Mouse (Mus musculus): ENCODE results near the gene Pigs. TPM values are rescaled to one million over a fixed set of nuclear protein-coding genes. Genes with fewer than 3 reads are reported as not detected.

Pigs gene
- polyA plus RNA-seq, 1 experiment: 85.9 TPM

GRCm38 (mm10) chr11:78347070-78347754 lies 19.0 kb downstream of the Pigs start:
- Histone ChIP-seq H3K4me3 (ENCODE audit: insufficient read depth, low read length) (no peak overlapping the region), H3K27ac (ENCODE audit: insufficient read depth, low read depth, low read length) (peak overlapping the region; percentile 66), H3K4me1 (ENCODE audit: control insufficient read depth, insufficient read depth, low read length) (peaks cover 54% of the 10 kb centered on the region)
- TF ChIP-seq POLR2A (IDR thresholded peaks at IDR 0.05; ENCODE audit: borderline replicate concordance, low read depth, low read length) (no peak), CTCF (IDR thresholded peaks at IDR 0.05; ENCODE audit: low read depth, low read length) (peak; percentile 18; the same call in 1 of the 2 replicates)

GRCm38 (mm10) chr11:78347908-78348307 lies 19.7 kb downstream of the Pigs start:
- H3K4me1 ChIP-seq (ENCODE audit: control insufficient read depth, insufficient read depth, low read length): peaks cover 59% of the 10 kb centered on the region
- H3K27ac ChIP-seq (ENCODE audit: insufficient read depth, low read depth, low read length): peak overlapping the region; percentile 66
- no peak overlapping the region for H3K4me3 ChIP-seq (ENCODE audit: insufficient read depth, low read length)
- TF ChIP-seq CTCF (IDR thresholded peaks at IDR 0.05; ENCODE audit: low read depth, low read length) (no peak), POLR2A (IDR thresholded peaks at IDR 0.05; ENCODE audit: borderline replicate concordance, low read depth, low read length) (no peak)

GRCm38 (mm10) chr11:78348474-78348873 lies 20.3 kb downstream of the Pigs start:
- TF ChIP-seq POLR2A (IDR thresholded peaks at IDR 0.05; ENCODE audit: borderline replicate concordance, low read depth, low read length) (no peak), CTCF (IDR thresholded peaks at IDR 0.05; ENCODE audit: low read depth, low read length) (no peak)
- Histone ChIP-seq H3K4me1 (ENCODE audit: control insufficient read depth, insufficient read depth, low read length) (peaks cover 62% of the 10 kb centered on the region), H3K27ac (ENCODE audit: insufficient read depth, low read depth, low read length) (no peak overlapping the region), H3K4me3 (ENCODE audit: insufficient read depth, low read length) (no peak overlapping the region)

- Histone ChIP-seq H3K4me1 (ENCODE audit: control insufficient read depth, insufficient read depth, low read length) (peaks cover 60% of the 10 kb centered on the region), H3K27ac (ENCODE audit: insufficient read depth, low read depth, low read length) (peak overlapping the region; percentile 51; the same call in 1 of the 2 replicates), H3K4me3 (ENCODE audit: insufficient read depth, low read length) (no peak overlapping the region)
- TF ChIP-seq POLR2A (IDR thresholded peaks at IDR 0.05; ENCODE audit: borderline replicate concordance, low read depth, low read length) (no peak), CTCF (IDR thresholded peaks at IDR 0.05; ENCODE audit: low read depth, low read length) (no peak)
Observed at GRCm38 (mm10) chr11:78349441-78350358, 21.5 kb downstream of the Pigs start.

- no peak overlapping the region for H3K4me3 ChIP-seq (ENCODE audit: insufficient read depth, low read length)
- TF ChIP-seq POLR2A (IDR thresholded peaks at IDR 0.05; ENCODE audit: borderline replicate concordance, low read depth, low read length): no peak
- H3K4me1 ChIP-seq (ENCODE audit: control insufficient read depth, insufficient read depth, low read length): peaks cover 35% of the 10 kb centered on the region
- H3K27ac ChIP-seq (ENCODE audit: insufficient read depth, low read depth, low read length): no peak overlapping the region
Observed at GRCm38 (mm10) chr11:78353081-78353480, 24.9 kb downstream of the Pigs start.

- peaks cover 25% of the 10 kb centered on the region for H3K4me1 ChIP-seq (ENCODE audit: control insufficient read depth, insufficient read depth, low read length)
- no peak overlapping the region for H3K27ac ChIP-seq (ENCODE audit: insufficient read depth, low read depth, low read length)
- no peak overlapping the region for H3K4me3 ChIP-seq (ENCODE audit: insufficient read depth, low read length)
- no peak for TF ChIP-seq POLR2A (IDR thresholded peaks at IDR 0.05; ENCODE audit: borderline replicate concordance, low read depth, low read length)
- TF ChIP-seq CTCF (IDR thresholded peaks at IDR 0.05; ENCODE audit: low read depth, low read length): no peak
Observed at GRCm38 (mm10) chr11:78354905-78355304, 26.7 kb downstream of the Pigs start.

- H3K27ac ChIP-seq (ENCODE audit: insufficient read depth, low read depth, low read length): no peak overlapping the region
- H3K4me3 ChIP-seq (ENCODE audit: insufficient read depth, low read length): no peak overlapping the region
- peaks cover 20% of the 10 kb centered on the region for H3K4me1 ChIP-seq (ENCODE audit: control insufficient read depth, insufficient read depth, low read length)
- TF ChIP-seq POLR2A (IDR thresholded peaks at IDR 0.05; ENCODE audit: borderline replicate concordance, low read depth, low read length) (no peak), CTCF (IDR thresholded peaks at IDR 0.05; ENCODE audit: low read depth, low read length) (peak; percentile 95)
Observed at GRCm38 (mm10) chr11:78355471-78356238, 27.4 kb downstream of the Pigs start.

- no peak for TF ChIP-seq POLR2A (IDR thresholded peaks at IDR 0.05; ENCODE audit: borderline replicate concordance, low read depth, low read length)
- TF ChIP-seq CTCF (IDR thresholded peaks at IDR 0.05; ENCODE audit: low read depth, low read length): peak; percentile 98
- Histone ChIP-seq H3K4me1 (ENCODE audit: control insufficient read depth, insufficient read depth, low read length) (peaks cover 8% of the 10 kb centered on the region), H3K4me3 (ENCODE audit: insufficient read depth, low read length) (no peak overlapping the region), H3K27ac (ENCODE audit: insufficient read depth, low read depth, low read length) (no peak overlapping the region)
Observed at GRCm38 (mm10) chr11:78358330-78359007, 30.3 kb downstream of the Pigs start.

Measured in bone marrow macrophage, adult 2 months (primary cell).